Mouse (Mus musculus): ENCODE data around the gene Bend7. TPM values are rescaled to one million over a fixed set of nuclear protein-coding genes. Genes with fewer than 3 reads are reported as not detected.

Gene Bend7
- 2.8 TPM for polyA plus RNA-seq (2015; fragmentation: Illumina TruSeq; extraction: RNeasy Lipid Tissue Mini Kit (QIAGEN cat#74804); ENCODE audit: low read depth, low replicate concordance)

GRCm38 (mm10) chr2:4717769-4718661 lies at the start of gene Bend7:
Bend7 (plus strand) TSS chr2:4717831.

Other genes starting within 250 kb of the Bend7 start
- 56.0 TPM for gene Prpf18, start 65.7 kb upstream of the Bend7 start, polyA plus RNA-seq (2015; fragmentation: Illumina TruSeq; extraction: RNeasy Lipid Tissue Mini Kit (QIAGEN cat#74804); ENCODE audit: low read depth, low replicate concordance)
- 19.7 TPM for gene Sephs1, start 163.7 kb downstream of the Bend7 start, polyA plus RNA-seq (2015; fragmentation: Illumina TruSeq; extraction: RNeasy Lipid Tissue Mini Kit (QIAGEN cat#74804); ENCODE audit: low read depth, low replicate concordance)
- 176 TPM for gene Phyh, start 201.2 kb downstream of the Bend7 start, polyA plus RNA-seq (2015; fragmentation: Illumina TruSeq; extraction: RNeasy Lipid Tissue Mini Kit (QIAGEN cat#74804); ENCODE audit: low read depth, low replicate concordance)